Mouse (Mus musculus): Measurements from ENCODE around the gene B9d2. TPM values are rescaled to one million over a fixed set of nuclear protein-coding genes. Genes with fewer than 3 reads are reported as not detected.

Gene B9d2
- total RNA-seq, 1 experiment, result 5.5 TPM

- no peak for TF ChIP-seq ZNF384 (IDR thresholded peaks at IDR 0.05; ENCODE audit: low read depth, low read length)
- no peak for TF ChIP-seq ZC3H11A (IDR thresholded peaks at IDR 0.05; ENCODE audit: borderline replicate concordance, low read depth, low read length)
- no peak for TF ChIP-seq MAFK (IDR thresholded peaks at IDR 0.05; ENCODE audit: insufficient read depth, low read depth, low read length)
- TF ChIP-seq HCFC1 (IDR thresholded peaks at IDR 0.05; ENCODE audit: borderline replicate concordance, insufficient read depth, low read length), result no peak
- TF ChIP-seq CHD2 (IDR thresholded peaks at IDR 0.05; ENCODE audit: low read depth, low read length), result no peak
- no peaks in the 10 kb centered on the region for H3K9me3 ChIP-seq (ENCODE audit: control insufficient read depth, insufficient read depth, low read depth, low read length)
- peaks cover 26% of the 10 kb centered on the region for H3K36me3 ChIP-seq (ENCODE audit: control insufficient read depth, insufficient read depth, low read length, poor library complexity, severe bottlenecking)
- in situ Hi-C loops (cut with MboI; ENCODE audit: low sequenced_read_pairs in 2 of 2, unreplicated experiment in 2 of 2), result no loop called here
- no peak overlapping the region for H3K4me3 ChIP-seq (ENCODE audit: insufficient read depth in 1 of 2, low read depth in 1 of 2, low read length in 2 of 2, poor library complexity in 1 of 2, severe bottlenecking in 1 of 2)
- H3K27ac ChIP-seq (ENCODE audit: insufficient read depth, low read depth, low read length, poor library complexity, severe bottlenecking), result no peak overlapping the region
- H3K9ac ChIP-seq (ENCODE audit: insufficient read depth, low read depth, low read length, poor library complexity, severe bottlenecking), result no peak overlapping the region
- peaks cover 2 to 9% of the 10 kb centered on the region in 2 experiments; a peak in 3 of 4 replicates for H3K4me1 ChIP-seq (ENCODE audit: control insufficient read depth in 2 of 2, insufficient read depth in 2 of 2, low read length in 2 of 2, poor library complexity in 1 of 2)
- DNase-seq (ENCODE audit: low read depth, low spot score), result no peak
Measured at GRCm38 (mm10) chr7:25639754-25640153, 40.8 kb upstream of the B9d2 start.

- H3K9ac ChIP-seq (ENCODE audit: insufficient read depth, low read depth, low read length, poor library complexity, severe bottlenecking), result no peak overlapping the region
- H3K4me3 ChIP-seq (ENCODE audit: insufficient read depth in 1 of 2, low read depth in 1 of 2, low read length in 2 of 2, poor library complexity in 1 of 2, severe bottlenecking in 1 of 2), result no peak overlapping the region
- peaks cover 10% of the 10 kb centered on the region; the same call in 1 of the 2 replicates for H3K36me3 ChIP-seq (ENCODE audit: control insufficient read depth, insufficient read depth, low read length, poor library complexity, severe bottlenecking)
- H3K27ac ChIP-seq (ENCODE audit: insufficient read depth, low read depth, low read length, poor library complexity, severe bottlenecking), result no peak overlapping the region
- TF ChIP-seq ZNF384 (IDR thresholded peaks at IDR 0.05; ENCODE audit: low read depth, low read length) (no peak), MAFK (IDR thresholded peaks at IDR 0.05; ENCODE audit: insufficient read depth, low read depth, low read length) (no peak), CHD2 (IDR thresholded peaks at IDR 0.05; ENCODE audit: low read depth, low read length) (no peak), HCFC1 (IDR thresholded peaks at IDR 0.05; ENCODE audit: borderline replicate concordance, insufficient read depth, low read length) (no peak), ZC3H11A (IDR thresholded peaks at IDR 0.05; ENCODE audit: borderline replicate concordance, low read depth, low read length) (no peak)
- no peaks in the 10 kb centered on the region for H3K9me3 ChIP-seq (ENCODE audit: control insufficient read depth, insufficient read depth, low read depth, low read length)
- peaks cover 2 to 23% of the 10 kb centered on the region in 2 experiments; a peak in 3 of 4 replicates for H3K4me1 ChIP-seq (ENCODE audit: control insufficient read depth in 2 of 2, insufficient read depth in 2 of 2, low read length in 2 of 2, poor library complexity in 1 of 2)
- no peak for DNase-seq (ENCODE audit: low read depth, low spot score)
- in situ Hi-C loops (cut with MboI; ENCODE audit: low sequenced_read_pairs in 2 of 2, unreplicated experiment in 2 of 2), result no loop called here
Measured at GRCm38 (mm10) chr7:25644136-25644535, 36.4 kb upstream of the B9d2 start.

- Histone ChIP-seq H3K9ac (ENCODE audit: insufficient read depth, low read depth, low read length, poor library complexity, severe bottlenecking) (no peak overlapping the region), H3K4me3 (ENCODE audit: insufficient read depth in 1 of 2, low read depth in 1 of 2, low read length in 2 of 2, poor library complexity in 1 of 2, severe bottlenecking in 1 of 2) (no peak overlapping the region), H3K4me1 (ENCODE audit: control insufficient read depth in 2 of 2, insufficient read depth in 2 of 2, low read length in 2 of 2, poor library complexity in 1 of 2) (peaks cover 2 to 23% of the 10 kb centered on the region in 2 experiments; a peak in 3 of 4 replicates), H3K27ac (ENCODE audit: insufficient read depth, low read depth, low read length, poor library complexity, severe bottlenecking) (no peak overlapping the region), H3K36me3 (ENCODE audit: control insufficient read depth, insufficient read depth, low read length, poor library complexity, severe bottlenecking) (peaks cover 8% of the 10 kb centered on the region; the same call in 1 of the 2 replicates), H3K9me3 (ENCODE audit: control insufficient read depth, insufficient read depth, low read depth, low read length) (no peaks in the 10 kb centered on the region)
- no peak for TF ChIP-seq MAFK (IDR thresholded peaks at IDR 0.05; ENCODE audit: insufficient read depth, low read depth, low read length)
- TF ChIP-seq ZC3H11A (IDR thresholded peaks at IDR 0.05; ENCODE audit: borderline replicate concordance, low read depth, low read length), result no peak
- no peak for TF ChIP-seq CHD2 (IDR thresholded peaks at IDR 0.05; ENCODE audit: low read depth, low read length)
- no peak for TF ChIP-seq ZNF384 (IDR thresholded peaks at IDR 0.05; ENCODE audit: low read depth, low read length)
- no peak for TF ChIP-seq HCFC1 (IDR thresholded peaks at IDR 0.05; ENCODE audit: borderline replicate concordance, insufficient read depth, low read length)
- DNase-seq (ENCODE audit: low read depth, low spot score), result no peak
- in situ Hi-C loops (cut with MboI; ENCODE audit: low sequenced_read_pairs in 2 of 2, unreplicated experiment in 2 of 2), result no loop called here
Measured at GRCm38 (mm10) chr7:25644631-25645030, 35.9 kb upstream of the B9d2 start.

- Histone ChIP-seq H3K9me3 (ENCODE audit: control insufficient read depth, insufficient read depth, low read depth, low read length) (no peaks in the 10 kb centered on the region), H3K4me1 (ENCODE audit: control insufficient read depth in 2 of 2, insufficient read depth in 2 of 2, low read length in 2 of 2, poor library complexity in 1 of 2) (peaks cover 2 to 23% of the 10 kb centered on the region in 2 experiments; a peak in 3 of 4 replicates), H3K27ac (ENCODE audit: insufficient read depth, low read depth, low read length, poor library complexity, severe bottlenecking) (no peak overlapping the region), H3K9ac (ENCODE audit: insufficient read depth, low read depth, low read length, poor library complexity, severe bottlenecking) (no peak overlapping the region), H3K4me3 (ENCODE audit: insufficient read depth in 1 of 2, low read depth in 1 of 2, low read length in 2 of 2, poor library complexity in 1 of 2, severe bottlenecking in 1 of 2) (no peak overlapping the region), H3K36me3 (ENCODE audit: control insufficient read depth, insufficient read depth, low read length, poor library complexity, severe bottlenecking) (peaks cover 5% of the 10 kb centered on the region; the same call in 1 of the 2 replicates)
- DNase-seq (ENCODE audit: low read depth, low spot score), result no peak
- in situ Hi-C loops (cut with MboI; ENCODE audit: low sequenced_read_pairs in 2 of 2, unreplicated experiment in 2 of 2), result no loop called here
- no peak for TF ChIP-seq ZC3H11A (IDR thresholded peaks at IDR 0.05; ENCODE audit: borderline replicate concordance, low read depth, low read length)
Measured at GRCm38 (mm10) chr7:25645074-25645473, 35.5 kb upstream of the B9d2 start.

- in situ Hi-C loops (cut with MboI; ENCODE audit: low sequenced_read_pairs in 2 of 2, unreplicated experiment in 2 of 2), result no loop called here
- no peaks in the 10 kb centered on the region; the same call in 1 of the 2 replicates for H3K36me3 ChIP-seq (ENCODE audit: control insufficient read depth, insufficient read depth, low read length, poor library complexity, severe bottlenecking)
- no peaks in the 10 kb centered on the region for H3K9me3 ChIP-seq (ENCODE audit: control insufficient read depth, insufficient read depth, low read depth, low read length)
- peaks cover 2 to 22% of the 10 kb centered on the region in 2 experiments; a peak in 3 of 4 replicates for H3K4me1 ChIP-seq (ENCODE audit: control insufficient read depth in 2 of 2, insufficient read depth in 2 of 2, low read length in 2 of 2, poor library complexity in 1 of 2)
- H3K27ac ChIP-seq (ENCODE audit: insufficient read depth, low read depth, low read length, poor library complexity, severe bottlenecking), result no peak overlapping the region
- no peak for DNase-seq (ENCODE audit: low read depth, low spot score)
- no peak overlapping the region for H3K4me3 ChIP-seq (ENCODE audit: insufficient read depth in 1 of 2, low read depth in 1 of 2, low read length in 2 of 2, poor library complexity in 1 of 2, severe bottlenecking in 1 of 2)
- H3K9ac ChIP-seq (ENCODE audit: insufficient read depth, low read depth, low read length, poor library complexity, severe bottlenecking), result no peak overlapping the region
- no peak for TF ChIP-seq ZC3H11A (IDR thresholded peaks at IDR 0.05; ENCODE audit: borderline replicate concordance, low read depth, low read length)
- no peak for TF ChIP-seq MAFK (IDR thresholded peaks at IDR 0.05; ENCODE audit: insufficient read depth, low read depth, low read length)
- no peak for TF ChIP-seq HCFC1 (IDR thresholded peaks at IDR 0.05; ENCODE audit: borderline replicate concordance, insufficient read depth, low read length)
- TF ChIP-seq CHD2 (IDR thresholded peaks at IDR 0.05; ENCODE audit: low read depth, low read length), result no peak
- TF ChIP-seq ZNF384 (IDR thresholded peaks at IDR 0.05; ENCODE audit: low read depth, low read length), result no peak
Measured at GRCm38 (mm10) chr7:25647574-25648123, 32.9 kb upstream of the B9d2 start.
